Mouse (Mus musculus): Measurements from ENCODE around the gene Mapk10. TPM values are rescaled to one million over a fixed set of nuclear protein-coding genes. Genes with fewer than 3 reads are reported as not detected.

Mapk10 gene
- polyA plus RNA-seq, 2 experiments = 0.48 to 0.60 TPM

- Histone ChIP-seq H3K4me3 (replicated peaks; ENCODE audit: low read length) (no peak overlapping the region), H3K4me1 (ENCODE audit: control insufficient read depth, insufficient read depth, low read length) (no peaks in the 10 kb centered on the region), H3K9ac (ENCODE audit: low read depth, low read length, severe bottlenecking) (no peak overlapping the region), H3K27ac (replicated peaks; ENCODE audit: low read depth, low read length) (no peak overlapping the region), H3K4me2 (replicated peaks; ENCODE audit: low read depth, low read length, severe bottlenecking) (no peak overlapping the region), H3K27me3 (ENCODE audit: control insufficient read depth, insufficient read depth, low read length) (no peaks in the 10 kb centered on the region), H3K36me3 (ENCODE audit: control insufficient read depth, insufficient read depth, low read length) (no peaks in the 10 kb centered on the region), H3K9me3 (ENCODE audit: control insufficient read depth, low read length) (no peaks in the 10 kb centered on the region)
- ATAC-seq (ENCODE audit: low FRiP score, low read depth) (no peak), DNase-seq (ENCODE audit: low spot score) (no peak)
- TF ChIP-seq POLR2A (IDR thresholded peaks at IDR 0.05; ENCODE audit: borderline replicate concordance, extremely low read depth, insufficient read depth, insufficient read length) = no peak
- WGBS = 81% methylated on average over 7 of the region's 7 CpGs
These were observed 193.5 kb downstream of the Mapk10 start for GRCm38 (mm10) chr5:103017637-103018036.

GRCm38 (mm10) chr5:103014309-103014708 is 196.8 kb downstream of the Mapk10 start:
- ATAC-seq (ENCODE audit: low FRiP score, low read depth) (no peak), DNase-seq (ENCODE audit: low spot score) (no peak)
- Histone ChIP-seq H3K9ac (ENCODE audit: low read depth, low read length, severe bottlenecking) (no peak overlapping the region), H3K4me2 (replicated peaks; ENCODE audit: low read depth, low read length, severe bottlenecking) (no peak overlapping the region), H3K36me3 (ENCODE audit: control insufficient read depth, insufficient read depth, low read length) (no peaks in the 10 kb centered on the region), H3K4me3 (replicated peaks; ENCODE audit: low read length) (no peak overlapping the region), H3K9me3 (ENCODE audit: control insufficient read depth, low read length) (no peaks in the 10 kb centered on the region), H3K27me3 (ENCODE audit: control insufficient read depth, insufficient read depth, low read length) (no peaks in the 10 kb centered on the region), H3K4me1 (ENCODE audit: control insufficient read depth, insufficient read depth, low read length) (no peaks in the 10 kb centered on the region), H3K27ac (replicated peaks; ENCODE audit: low read depth, low read length) (no peak overlapping the region)
- WGBS = 89% methylated on average over 4 of the region's 4 CpGs
- TF ChIP-seq POLR2A (IDR thresholded peaks at IDR 0.05; ENCODE audit: borderline replicate concordance, extremely low read depth, insufficient read depth, insufficient read length) = no peak

DNA sequence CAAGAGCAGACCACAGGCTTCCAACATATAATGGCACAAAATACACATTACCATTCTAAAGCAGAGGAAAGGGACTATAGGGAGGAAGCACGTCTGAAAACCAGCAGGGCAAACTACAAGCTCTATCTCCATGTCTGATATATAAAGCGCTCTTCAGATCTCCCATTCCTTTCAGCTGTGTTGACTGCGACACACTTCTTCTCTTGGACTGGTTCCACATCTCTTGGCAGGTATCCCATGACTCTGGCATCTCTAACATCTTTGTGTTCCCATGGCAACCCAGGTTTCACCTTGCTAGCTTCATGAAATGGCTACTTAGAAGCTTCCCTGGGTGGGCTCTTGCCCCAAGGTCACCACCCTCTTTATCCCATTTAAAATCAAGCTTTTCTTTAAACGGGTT is 202.2 kb downstream of the Mapk10 start:
- no peak for TF ChIP-seq POLR2A (IDR thresholded peaks at IDR 0.05; ENCODE audit: borderline replicate concordance, extremely low read depth, insufficient read depth, insufficient read length)
- Histone ChIP-seq H3K36me3 (ENCODE audit: control insufficient read depth, insufficient read depth, low read length) (no peaks in the 10 kb centered on the region), H3K27ac (replicated peaks; ENCODE audit: low read depth, low read length) (no peak overlapping the region), H3K4me2 (replicated peaks; ENCODE audit: low read depth, low read length, severe bottlenecking) (no peak overlapping the region), H3K4me3 (replicated peaks; ENCODE audit: low read length) (no peak overlapping the region), H3K4me1 (ENCODE audit: control insufficient read depth, insufficient read depth, low read length) (no peaks in the 10 kb centered on the region), H3K9ac (ENCODE audit: low read depth, low read length, severe bottlenecking) (no peak overlapping the region), H3K27me3 (ENCODE audit: control insufficient read depth, insufficient read depth, low read length) (no peaks in the 10 kb centered on the region), H3K9me3 (ENCODE audit: control insufficient read depth, low read length) (no peaks in the 10 kb centered on the region)
- 83% methylated on average over 4 of the region's 4 CpGs for WGBS
- DNase-seq (ENCODE audit: low spot score) (no peak), ATAC-seq (ENCODE audit: low FRiP score, low read depth) (no peak)

GRCm38 (mm10) chr5:103002116-103002515 is 209.0 kb downstream of the Mapk10 start:
- no peaks in the 10 kb centered on the region for H3K9me3 ChIP-seq (ENCODE audit: control insufficient read depth, low read length)
- no peak overlapping the region for H3K27ac ChIP-seq (replicated peaks; ENCODE audit: low read depth, low read length)
- DNase-seq (ENCODE audit: low spot score) = no peak
- 40% methylated on average over 7 of the region's 7 CpGs for WGBS
- no peak for ATAC-seq (ENCODE audit: low FRiP score, low read depth)
- no peak overlapping the region for H3K4me3 ChIP-seq (replicated peaks; ENCODE audit: low read length)
- H3K4me1 ChIP-seq (ENCODE audit: control insufficient read depth, insufficient read depth, low read length) = no peaks in the 10 kb centered on the region
- TF ChIP-seq POLR2A (IDR thresholded peaks at IDR 0.05; ENCODE audit: borderline replicate concordance, extremely low read depth, insufficient read depth, insufficient read length) = no peak
- no peaks in the 10 kb centered on the region for H3K36me3 ChIP-seq (ENCODE audit: control insufficient read depth, insufficient read depth, low read length)
- H3K9ac ChIP-seq (ENCODE audit: low read depth, low read length, severe bottlenecking) = no peak overlapping the region
- H3K4me2 ChIP-seq (replicated peaks; ENCODE audit: low read depth, low read length, severe bottlenecking) = no peak overlapping the region
- H3K27me3 ChIP-seq (ENCODE audit: control insufficient read depth, insufficient read depth, low read length) = no peaks in the 10 kb centered on the region

- no peaks in the 10 kb centered on the region for H3K27me3 ChIP-seq (ENCODE audit: control insufficient read depth, insufficient read depth, low read length)
- H3K9ac ChIP-seq (ENCODE audit: low read depth, low read length, severe bottlenecking) = no peak overlapping the region
- no peaks in the 10 kb centered on the region for H3K36me3 ChIP-seq (ENCODE audit: control insufficient read depth, insufficient read depth, low read length)
- TF ChIP-seq POLR2A (IDR thresholded peaks at IDR 0.05; ENCODE audit: borderline replicate concordance, extremely low read depth, insufficient read depth, insufficient read length) = no peak
- DNase-seq (ENCODE audit: low spot score) = no peak
- no peak overlapping the region for H3K27ac ChIP-seq (replicated peaks; ENCODE audit: low read depth, low read length)
- no peak for ATAC-seq (ENCODE audit: low FRiP score, low read depth)
- no peaks in the 10 kb centered on the region for H3K9me3 ChIP-seq (ENCODE audit: control insufficient read depth, low read length)
- H3K4me1 ChIP-seq (ENCODE audit: control insufficient read depth, insufficient read depth, low read length) = no peaks in the 10 kb centered on the region
- no peak overlapping the region for H3K4me2 ChIP-seq (replicated peaks; ENCODE audit: low read depth, low read length, severe bottlenecking)
- H3K4me3 ChIP-seq (replicated peaks; ENCODE audit: low read length) = no peak overlapping the region
- WGBS = 82% methylated on average over 6 of the region's 6 CpGs
These were observed 210.6 kb downstream of the Mapk10 start for GRCm38 (mm10) chr5:103000572-103000971.

- TF ChIP-seq POLR2A (IDR thresholded peaks at IDR 0.05; ENCODE audit: borderline replicate concordance, extremely low read depth, insufficient read depth, insufficient read length) = no peak
- no peaks in the 10 kb centered on the region for H3K9me3 ChIP-seq (ENCODE audit: control insufficient read depth, low read length)
- H3K27ac ChIP-seq (replicated peaks; ENCODE audit: low read depth, low read length) = no peak overlapping the region
- H3K4me2 ChIP-seq (replicated peaks; ENCODE audit: low read depth, low read length, severe bottlenecking) = no peak overlapping the region
- ATAC-seq (ENCODE audit: low FRiP score, low read depth) (no peak), DNase-seq (ENCODE audit: low spot score) (no peak)
- no peaks in the 10 kb centered on the region for H3K4me1 ChIP-seq (ENCODE audit: control insufficient read depth, insufficient read depth, low read length)
- 77% methylated on average over 7 of the region's 7 CpGs for WGBS
- no peaks in the 10 kb centered on the region for H3K27me3 ChIP-seq (ENCODE audit: control insufficient read depth, insufficient read depth, low read length)
- H3K4me3 ChIP-seq (replicated peaks; ENCODE audit: low read length) = no peak overlapping the region
- no peaks in the 10 kb centered on the region for H3K36me3 ChIP-seq (ENCODE audit: control insufficient read depth, insufficient read depth, low read length)
- no peak overlapping the region for H3K9ac ChIP-seq (ENCODE audit: low read depth, low read length, severe bottlenecking)
These were observed 212.6 kb downstream of the Mapk10 start for GRCm38 (mm10) chr5:102998524-102998923.

Measured in limb, embryonic 14.5 days (tissue).